Comparison of ENCODE assay signal across 8 mouse cellular contexts in the genomic region with DNA sequence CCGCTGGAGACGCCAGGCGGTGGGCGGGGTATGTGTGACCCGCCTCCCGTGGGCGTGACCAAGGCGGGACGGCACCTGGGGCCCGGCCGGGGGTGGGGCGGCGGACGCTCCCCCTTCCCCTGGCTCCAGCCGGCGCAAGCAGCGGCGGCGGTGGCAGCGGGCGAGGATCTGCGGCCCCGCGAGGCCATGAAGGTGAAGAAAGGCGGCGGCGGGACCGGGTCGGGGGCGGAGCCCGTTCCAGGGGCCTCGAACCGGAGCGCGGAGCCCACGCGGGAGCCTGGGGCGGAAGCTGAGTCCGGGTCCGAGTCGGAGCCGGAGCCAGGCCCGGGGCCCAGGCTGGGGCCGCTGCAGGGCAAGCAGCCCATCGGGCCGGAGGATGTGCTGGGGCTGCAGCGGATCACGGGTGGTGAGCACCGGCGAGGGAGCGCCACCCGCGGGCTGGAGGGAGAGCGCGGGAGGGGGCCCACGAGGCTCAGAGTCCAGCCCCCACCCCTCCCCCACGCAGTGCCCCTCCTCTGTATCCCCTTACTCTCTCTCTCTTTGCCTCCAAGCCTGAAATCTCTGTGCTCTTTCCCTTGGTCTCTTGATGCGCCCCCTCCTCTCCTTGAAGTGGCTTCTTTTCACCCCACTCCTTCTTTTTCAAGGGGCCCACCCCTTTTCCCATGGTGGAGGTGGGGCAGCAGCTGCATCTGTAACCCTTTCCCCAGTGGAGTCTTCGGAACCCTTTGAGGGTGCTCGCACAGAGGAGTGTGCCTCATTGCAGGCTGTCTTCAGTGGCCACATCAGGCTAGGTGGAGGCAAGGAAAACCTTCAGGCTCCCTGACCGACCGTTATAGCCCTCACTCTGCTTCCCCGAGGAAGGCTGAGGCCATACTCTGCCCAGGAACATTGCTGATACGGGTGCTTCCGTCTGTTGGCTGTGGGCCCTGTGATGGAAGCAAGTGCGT. TPM values are rescaled to one million over a fixed set of nuclear protein-coding genes. Genes with fewer than 3 reads are reported as not detected.
DNase-seq lines count a peak whose midpoint lies in the region; ATAC-seq lines count a peak whose summit lies in the region.

Unc119 (plus strand) TSS at position 102 of the 947 bp plus-strand sequence.

- H3K36me3 ChIP-seq in hindbrain, embryonic 13.5 days, result peaks cover 43% of the 10 kb centered on the region

- H3K4me1 ChIP-seq in hindbrain, embryonic 13.5 days (replicated peaks), result peaks cover 46% of the 10 kb centered on the region

- peak; percentile 77 for ATAC-seq in hindbrain, embryonic 13.5 days (ENCODE audit: low FRiP score)

- H3K27me3 ChIP-seq in hindbrain, embryonic 13.5 days, result no peaks in the 10 kb centered on the region

- H3K4me2 ChIP-seq in hindbrain, embryonic 13.5 days, result peak within 1 kb of the TSS; percentile 73

- H3K27ac ChIP-seq in hindbrain, embryonic 13.5 days, result peak within 1 kb of the TSS; percentile 92

- DNase-seq in R1 (ENCODE audit: low read depth, low spot score), result peak; percentile 71
- DNase-seq in cerebellum, adult 9-11 months, result peak; percentile 78
- DNase-seq in frontal cortex, postnatal 36 days (ENCODE audit: low spot score in 2 of 2), result peak; percentile 67 to 71
- DNase-seq in layer of hippocampus, postnatal 36 days, result peak; percentile 75 to 77
- DNase-seq in lung, postnatal 25 days (ENCODE audit: low spot score), result peak; percentile 81
- peak; percentile 75 for DNase-seq in retina, adult 2 months (ENCODE audit: low read depth, low spot score)
- DNase-seq in thymus, postnatal 36 days, result peak; percentile 83 to 86

- H3K9me3 ChIP-seq in hindbrain, embryonic 13.5 days, result no peaks in the 10 kb centered on the region

- peak within 1 kb of the TSS; percentile 98 for H3K9ac ChIP-seq in hindbrain, embryonic 13.5 days

- H3K4me3 ChIP-seq in hindbrain, embryonic 13.5 days, result peak within 1 kb of the TSS; percentile 90

- WGBS in hindbrain, embryonic 13.5 days, result 2% methylated on average over 59 of the region's 66 CpGs

RNA-seq across cellular contexts. Expression of gene Unc119, which starts in this region (rescaled TPM):
- 75.1 and 76.7 TPM in 2 replicates for polyA plus RNA-seq in hindbrain, embryonic 13.5 days (2015; fragmentation: Nextera tagmentation; extraction: Ambion mirVana)
- 10 to 100 TPM; 31.6 to 36.4 TPM for total RNA-seq in layer of hippocampus, postnatal 36 days (2021)

Comparison
In these comparisons a context has a peak if more than half of its experiments do, and no peak if none do; other contexts are left out.
1. Peak in every context shown above with its lines: DNase-seq, ATAC-seq, H3K4me3 ChIP-seq and H3K27ac ChIP-seq.